Mouse (Mus musculus): ENCODE measurements around the gene Cdk10.
"Not testable (repeated sequence)": the region's sequence is repeated elsewhere in the genome, so short reads cannot be mapped to it uniquely, and the experiment has no call there.

The Cdk10 gene

DNA sequence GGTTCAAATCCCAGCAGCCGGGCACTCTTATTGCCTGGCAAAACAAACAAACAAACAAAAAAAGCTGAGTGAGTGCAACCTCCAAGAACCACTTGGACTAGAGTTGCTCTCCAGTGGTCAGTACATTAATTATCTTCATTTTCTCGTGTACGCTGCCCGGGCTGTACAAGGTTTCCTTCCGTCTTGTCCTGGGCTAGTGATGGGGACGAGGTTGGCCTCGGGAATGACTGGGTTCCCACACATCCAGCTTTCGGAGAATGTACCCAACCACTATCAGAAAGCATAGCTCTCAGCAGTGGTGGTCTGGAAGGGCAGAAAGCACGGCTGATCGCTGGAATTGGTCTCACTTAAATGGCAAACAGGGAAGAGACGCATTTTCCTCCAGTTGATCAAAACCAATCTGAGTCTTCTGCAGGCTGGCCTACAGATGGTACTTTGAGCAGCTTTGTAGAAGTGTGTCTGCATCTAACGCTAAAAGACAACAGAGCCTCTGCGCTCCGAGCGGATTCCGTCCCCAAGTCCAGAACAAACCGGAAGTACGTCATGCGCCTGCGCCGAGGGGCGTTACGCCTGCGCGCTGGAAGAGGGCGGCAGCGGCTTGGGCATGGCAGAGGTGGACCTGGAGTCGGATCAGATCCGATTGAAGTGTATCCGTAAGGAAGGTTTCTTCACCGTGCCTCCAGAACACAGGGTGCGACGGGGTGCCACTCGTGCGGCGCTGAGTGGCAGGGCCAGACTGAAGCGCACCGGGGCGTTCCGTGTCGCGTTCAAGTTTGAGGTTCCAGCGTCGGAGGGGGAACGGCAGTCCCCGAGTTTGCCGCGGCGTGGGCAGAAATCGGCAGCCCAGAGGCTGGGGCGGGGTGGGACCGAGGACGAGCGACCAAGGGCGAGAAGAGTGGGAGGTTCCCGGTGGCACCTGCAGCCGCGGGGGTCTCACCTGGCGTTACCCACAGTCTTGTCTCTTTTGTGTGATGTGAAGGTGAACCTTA is at the start of gene Cdk10:
TSS of gene Cdk10 (plus strand) at position 565 of the 989 bp plus-strand sequence.
- in situ Hi-C loops (cut with MboI, MseI) = no loop called here

GRCm38 (mm10) chr8:123181391-123181790 is 43.3 kb upstream of the Cdk10 start:
- in situ Hi-C loops (cut with MboI, MseI) = no loop called here

- in situ Hi-C loops (cut with MboI, MseI) = loop anchor here (5.0 kb wide), 1 partner anchor 48 kb away; no protein-coding TSS in a partner anchor
Observed at GRCm38 (mm10) chr8:123185566-123186409, 38.9 kb upstream of the Cdk10 start, which contains the start of gene Dpep1. Gene Dpep1, plus strand, starts transcription at chr8:123186242.

- in situ Hi-C loops (cut with MboI, MseI) = loop anchor here (5.0 kb wide), 1 partner anchor 51 kb away; no protein-coding TSS in a partner anchor
Observed at GRCm38 (mm10) chr8:123188006-123188405, 36.6 kb upstream of the Cdk10 start.

DNA sequence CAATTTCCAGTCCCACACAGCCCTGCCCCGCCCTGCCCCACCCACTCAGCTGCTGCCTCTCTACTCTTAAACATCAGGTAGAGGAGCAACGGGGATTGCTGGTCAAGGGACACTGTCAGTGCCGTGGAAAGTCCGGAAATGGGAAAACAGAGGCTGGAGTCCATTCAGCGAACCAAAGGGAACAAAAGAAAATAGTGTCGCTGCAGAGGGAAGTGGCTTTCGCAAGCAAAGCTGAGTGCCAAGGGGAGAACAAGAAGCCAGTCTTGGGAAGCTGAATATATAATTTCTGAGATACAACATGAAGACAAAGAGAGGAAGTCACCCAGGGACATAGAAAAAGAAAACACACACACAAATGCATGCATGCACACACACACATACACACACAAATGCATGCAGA is 35.8 kb upstream of the Cdk10 start:
- in situ Hi-C loops (cut with MboI, MseI) = loop anchor here (5.0 kb wide), 1 partner anchor 52 kb away; no protein-coding TSS in a partner anchor

DNA sequence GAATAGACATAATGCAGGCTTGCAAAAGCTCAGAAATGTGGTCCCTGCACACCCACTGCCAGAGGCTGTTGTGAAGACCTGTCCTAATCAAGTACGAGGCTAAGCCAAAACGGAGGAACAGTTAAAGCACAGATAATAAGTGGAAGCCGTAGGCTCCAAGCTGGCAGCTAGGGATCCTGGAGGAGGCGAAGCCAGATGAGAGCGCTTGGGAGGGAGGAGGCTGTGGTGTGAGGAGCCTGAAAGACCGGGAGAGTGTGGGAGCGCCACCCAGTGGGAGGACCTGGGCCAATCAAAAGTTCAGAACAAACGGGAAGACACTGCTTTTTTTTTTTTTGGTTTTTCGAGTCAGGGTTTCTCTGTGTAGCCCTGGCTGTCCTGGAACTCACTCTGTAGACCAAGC is 34.0 kb upstream of the Cdk10 start:
- in situ Hi-C loops (cut with MboI, MseI) = no loop called here

GRCm38 (mm10) chr8:123191908-123192307 is 32.7 kb upstream of the Cdk10 start:
- in situ Hi-C loops (cut with MboI, MseI) = no loop called here

GRCm38 (mm10) chr8:123193771-123194170 is 30.9 kb upstream of the Cdk10 start:
- in situ Hi-C loops (cut with MboI, MseI) = no loop called here

- in situ Hi-C loops (cut with MboI, MseI) = not testable (repeated sequence)
Observed at GRCm38 (mm10) chr8:123197016-123197415, 27.6 kb upstream of the Cdk10 start.

DNA sequence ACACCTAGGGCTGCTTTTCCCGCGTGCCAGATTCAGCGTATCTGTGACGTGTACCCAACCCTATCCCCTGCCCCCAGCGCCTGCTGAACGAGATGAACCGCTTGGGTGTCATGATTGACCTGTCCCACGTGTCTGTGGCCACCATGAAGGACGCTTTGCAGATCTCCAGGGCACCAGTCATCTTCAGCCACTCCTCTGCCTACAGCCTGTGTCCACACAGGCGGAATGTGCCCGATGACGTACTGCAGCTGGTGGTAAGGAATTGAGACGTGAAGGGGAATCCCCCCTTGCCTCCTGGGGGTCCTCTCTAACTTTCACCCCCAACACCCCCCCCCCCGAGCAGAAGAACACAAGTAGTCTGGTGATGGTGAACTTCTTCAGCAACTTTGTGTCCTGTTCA is 24.8 kb upstream of the Cdk10 start:
- in situ Hi-C loops (cut with MboI, MseI) = loop anchor here (5.0 kb wide), 1 partner anchor 88 kb away; no protein-coding TSS in a partner anchor

DNA sequence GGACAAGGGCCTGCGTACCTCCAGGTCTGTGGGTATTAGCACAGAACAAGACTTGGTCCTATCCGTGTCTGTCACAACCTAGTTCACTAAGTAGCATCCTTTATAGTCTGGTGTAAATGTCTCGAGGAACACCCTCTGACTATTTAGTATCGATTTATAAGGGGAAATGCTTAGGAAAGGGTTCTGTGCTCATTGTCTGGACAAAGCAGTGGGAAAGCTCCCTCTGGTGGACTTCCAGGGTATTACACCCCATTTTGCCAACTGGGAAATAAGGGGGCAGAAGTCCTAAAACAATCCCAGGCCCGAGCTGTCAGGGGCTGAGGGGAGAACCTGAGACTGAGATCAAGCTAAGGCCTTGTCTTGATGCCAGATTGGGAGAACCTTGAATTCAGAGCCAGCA is 22.4 kb upstream of the Cdk10 start:
- in situ Hi-C loops (cut with MboI, MseI) = loop anchor here (5.0 kb wide), 1 partner anchor 90 kb away; no protein-coding TSS in a partner anchor

DNA sequence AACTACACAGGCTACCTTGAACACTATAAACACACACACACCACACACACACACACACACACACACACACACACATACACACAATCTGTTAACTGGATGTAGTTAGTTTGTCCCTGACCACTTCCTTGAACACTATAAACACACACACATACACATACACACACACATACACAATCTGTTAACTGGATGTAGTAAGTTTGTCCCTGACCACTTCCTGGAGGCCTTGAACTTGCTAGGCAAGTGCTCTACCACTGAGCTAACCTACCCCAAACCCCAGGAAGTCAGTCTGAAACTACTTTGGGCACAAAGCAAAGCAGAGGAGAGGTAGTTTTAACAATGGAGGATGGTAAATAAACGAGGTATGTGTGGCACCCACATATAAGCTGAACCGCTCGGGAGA is 21.1 kb upstream of the Cdk10 start:
- in situ Hi-C loops (cut with MboI, MseI) = loop anchor here (5.0 kb wide), 1 partner anchor 91 kb away; no protein-coding TSS in a partner anchor

GRCm38 (mm10) chr8:123211876-123212275 is 12.8 kb upstream of the Cdk10 start:
- in situ Hi-C loops (cut with MboI, MseI) = no loop called here

GRCm38 (mm10) chr8:123212321-123213117 is 12.1 kb upstream of the Cdk10 start, which contains the start of the genes Chmp1a and Spata33:
Gene Chmp1a, minus strand, starts transcription at chr8:123212763.
Gene Spata33, plus strand, starts transcription at chr8:123212832.
- in situ Hi-C loops (cut with MboI, MseI) = no loop called here

DNA sequence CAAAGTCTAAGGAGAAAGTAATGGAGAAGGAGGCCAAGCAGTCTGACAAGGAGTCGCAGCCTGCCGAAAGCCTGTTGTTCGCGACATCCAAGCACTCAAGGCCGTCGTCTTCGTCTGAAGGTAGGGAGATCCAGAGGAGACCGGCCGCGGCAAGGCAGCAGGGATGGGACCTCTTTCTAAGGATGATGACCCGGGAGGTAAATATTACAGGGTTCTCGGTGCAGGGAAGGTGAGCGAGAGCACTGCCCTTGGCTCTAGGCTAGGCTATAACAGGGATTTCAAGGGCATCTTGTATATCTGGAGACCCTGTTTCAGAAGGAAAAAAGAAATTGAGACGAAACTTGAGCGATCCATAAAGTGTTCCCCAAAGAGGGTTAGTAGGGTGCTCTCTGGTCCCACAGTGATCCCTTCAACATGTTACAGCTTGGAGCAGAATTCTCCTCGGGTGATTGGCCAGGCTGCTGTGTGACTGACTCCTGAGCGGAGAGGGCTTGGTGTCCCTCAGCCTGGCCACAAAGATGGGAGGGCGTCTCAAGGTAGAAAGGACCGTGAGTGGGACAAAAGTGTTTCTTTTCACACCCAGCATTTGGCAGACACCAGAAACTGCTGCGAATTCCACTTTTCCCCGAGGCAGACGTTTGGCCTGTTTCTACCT is 11.4 kb upstream of the Cdk10 start:
- in situ Hi-C loops (cut with MboI, MseI) = no loop called here

DNA sequence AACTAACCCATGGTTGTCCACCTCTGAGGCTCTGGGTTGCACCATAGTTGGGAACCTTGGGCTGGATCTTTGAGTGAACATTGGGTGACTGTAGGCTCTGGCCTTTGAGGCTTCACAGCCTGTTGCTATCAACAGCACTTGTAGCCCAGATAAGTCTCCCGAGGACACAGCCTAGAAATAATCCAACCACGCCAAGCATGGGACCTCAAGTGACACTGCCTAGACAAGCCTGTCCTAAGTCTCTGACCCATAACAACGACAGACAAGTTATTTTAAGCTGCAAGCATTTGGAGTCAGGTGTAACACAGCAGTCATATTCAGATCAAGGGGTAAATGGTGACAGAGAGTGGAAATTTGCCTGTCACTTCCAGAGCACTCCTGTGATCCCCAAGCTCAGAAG is 9.2 kb upstream of the Cdk10 start:
- in situ Hi-C loops (cut with MboI, MseI) = no loop called here

- in situ Hi-C loops (cut with MboI, MseI) = no loop called here
Observed at GRCm38 (mm10) chr8:123220917-123221316, 3.7 kb upstream of the Cdk10 start.

- in situ Hi-C loops (cut with MboI, MseI) = no loop called here
Observed at GRCm38 (mm10) chr8:123228416-123228815, 3.8 kb downstream of the Cdk10 start.

- in situ Hi-C loops (cut with MboI, MseI) = not testable (repeated sequence)
Observed at GRCm38 (mm10) chr8:123230326-123230725, 5.7 kb downstream of the Cdk10 start.

DNA sequence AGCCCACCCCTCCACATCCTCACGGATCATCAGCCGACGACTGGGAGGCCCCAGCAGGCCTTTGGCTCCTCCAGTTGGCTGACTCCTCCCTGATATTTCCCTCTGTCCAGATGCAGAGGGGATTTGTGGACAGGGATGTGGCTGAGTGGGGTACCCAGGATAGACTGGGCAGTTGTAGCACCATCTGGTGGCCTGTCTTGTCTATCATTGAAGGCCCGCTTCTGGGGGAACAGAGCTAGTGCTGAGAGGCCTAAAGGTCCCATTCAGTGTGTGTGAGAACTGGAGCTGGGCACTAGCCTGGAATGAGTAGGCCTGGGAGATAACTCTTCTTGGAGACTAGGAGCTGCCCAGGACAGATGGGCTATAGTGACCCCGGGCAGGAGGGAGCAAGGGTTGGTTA is 7.1 kb downstream of the Cdk10 start:
- in situ Hi-C loops (cut with MboI, MseI) = no loop called here
